Mouse (Mus musculus): ENCODE results near the gene 4930407I10Rik.
A peak's percentile ranks its signal among the peaks of the same experiment; 100 is the strongest.

The 4930407I10Rik gene

GRCm38 (mm10) chr15:82052544-82052943, 6.4 kb upstream of the 4930407I10Rik start:
- DNase-seq (ENCODE audit: low spot score in 2 of 2): no peak

- DNase-seq (ENCODE audit: low spot score in 2 of 2): no peak
Measured at GRCm38 (mm10) chr15:82063909-82064308, 5.0 kb downstream of the 4930407I10Rik start.

GRCm38 (mm10) chr15:82065511-82065910, 6.6 kb downstream of the 4930407I10Rik start:
- peak in 1 of 2 experiments; percentile 38 for DNase-seq (ENCODE audit: low spot score in 2 of 2)

- DNase-seq (ENCODE audit: low spot score in 2 of 2): no peak
Measured at GRCm38 (mm10) chr15:82069898-82070297, 10.9 kb downstream of the 4930407I10Rik start, which contains the start of gene Mei1. TSS of gene Mei1 (plus strand) at chr15:82069996.

GRCm38 (mm10) chr15:82071816-82072469, 13.0 kb downstream of the 4930407I10Rik start:
- DNase-seq (ENCODE audit: low spot score in 2 of 2): no peak

- no peak for DNase-seq (ENCODE audit: low spot score in 2 of 2)
Measured at GRCm38 (mm10) chr15:82073490-82073889, 14.5 kb downstream of the 4930407I10Rik start.

GRCm38 (mm10) chr15:82079883-82080282, 20.9 kb downstream of the 4930407I10Rik start:
- no peak for DNase-seq (ENCODE audit: low spot score in 2 of 2)

- no peak for DNase-seq (ENCODE audit: low spot score in 2 of 2)
Measured at GRCm38 (mm10) chr15:82081161-82081560, 22.2 kb downstream of the 4930407I10Rik start.

- no peak for DNase-seq (ENCODE audit: low spot score in 2 of 2)
Measured at GRCm38 (mm10) chr15:82085606-82086005, 26.7 kb downstream of the 4930407I10Rik start.

GRCm38 (mm10) chr15:82086131-82086530, 27.2 kb downstream of the 4930407I10Rik start:
- DNase-seq (ENCODE audit: low spot score in 2 of 2): no peak

GRCm38 (mm10) chr15:82087266-82087665, 28.3 kb downstream of the 4930407I10Rik start:
- no peak for DNase-seq (ENCODE audit: low spot score in 2 of 2)

- no peak for DNase-seq (ENCODE audit: low spot score in 2 of 2)
Measured at GRCm38 (mm10) chr15:82091061-82091460, 32.1 kb downstream of the 4930407I10Rik start.

GRCm38 (mm10) chr15:82106953-82107555, 48.1 kb downstream of the 4930407I10Rik start:
- peak; percentile 25 to 74 for DNase-seq (ENCODE audit: low spot score in 2 of 2)

Measured in urinary bladder, postnatal 4 days (tissue).